Mouse (Mus musculus): ENCODE measurements around the gene Sdc4.

The Sdc4 gene

DNA sequence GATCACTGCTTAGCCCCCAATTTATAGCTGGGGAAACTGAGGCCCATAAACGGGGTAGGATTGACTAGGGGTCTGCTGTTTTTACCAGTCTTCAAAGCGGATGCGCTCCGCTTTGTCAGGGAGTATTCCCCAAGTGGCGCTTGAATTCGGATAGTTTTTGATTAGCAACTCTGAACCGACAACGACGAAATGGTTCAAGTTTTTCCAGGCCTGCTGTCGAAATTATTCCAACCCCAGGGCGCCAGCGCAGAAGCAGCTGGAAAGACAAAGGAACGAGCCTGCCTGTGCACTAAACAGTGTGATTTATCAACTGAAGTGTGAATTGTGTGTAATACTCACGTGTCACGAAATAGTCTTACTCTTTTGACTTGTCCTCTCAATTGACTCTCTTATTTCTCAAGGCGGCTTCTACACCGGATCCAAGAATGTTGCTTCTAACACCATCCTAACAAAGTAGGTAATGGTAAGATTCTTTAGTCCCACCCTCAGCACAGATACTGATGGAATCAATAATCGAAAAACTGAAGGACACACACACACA lies at the start of gene Sdc4:
TSS of gene Sdc4 (minus strand) at position 428 of the 541 bp plus-strand sequence.
- no peak for DNase-seq (ENCODE audit: low read depth, low spot score)

DNA sequence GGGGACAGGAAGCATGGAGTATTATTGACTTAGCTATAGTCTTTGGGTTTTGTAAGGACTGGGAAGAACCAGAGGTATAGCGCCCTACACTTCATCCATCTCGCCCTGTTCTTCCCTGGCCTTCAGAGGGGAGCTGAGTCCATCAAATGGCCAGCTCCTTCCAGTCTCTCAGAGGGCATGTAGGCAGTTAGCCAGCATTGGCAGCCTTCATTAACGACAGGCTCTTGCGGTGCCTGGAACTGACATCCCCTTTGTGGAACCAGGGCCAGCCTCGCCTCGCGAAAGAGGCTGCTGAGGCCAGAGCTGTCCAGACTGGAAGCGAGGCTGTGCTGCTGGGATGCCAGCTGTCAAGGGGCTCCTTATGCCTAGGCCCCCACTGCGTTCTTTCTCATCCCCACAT lies 44.1 kb upstream of the Sdc4 start:
- DNase-seq (ENCODE audit: low read depth, low spot score): no peak

DNA sequence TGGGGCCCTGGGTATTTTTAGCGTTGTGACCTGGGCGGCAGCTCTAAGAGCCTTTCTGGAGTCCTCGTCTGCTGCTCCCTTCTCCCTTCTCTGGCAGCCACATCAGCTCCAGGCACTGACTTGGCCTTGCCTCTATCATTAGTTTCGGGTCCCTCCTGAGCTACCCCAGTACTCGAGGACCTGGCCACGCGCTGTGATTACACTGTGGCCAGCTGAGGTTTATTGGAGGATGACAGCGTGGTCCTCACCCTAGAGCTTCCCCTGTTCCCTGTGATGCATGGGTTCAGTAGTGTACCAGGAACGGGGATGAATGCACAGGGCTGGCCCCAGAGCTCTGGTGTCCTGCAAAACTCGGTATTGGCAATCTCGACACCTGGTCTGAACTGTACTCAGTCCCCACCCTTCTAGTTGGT lies 43.4 kb upstream of the Sdc4 start:
- DNase-seq (ENCODE audit: low read depth, low spot score): no peak

DNA sequence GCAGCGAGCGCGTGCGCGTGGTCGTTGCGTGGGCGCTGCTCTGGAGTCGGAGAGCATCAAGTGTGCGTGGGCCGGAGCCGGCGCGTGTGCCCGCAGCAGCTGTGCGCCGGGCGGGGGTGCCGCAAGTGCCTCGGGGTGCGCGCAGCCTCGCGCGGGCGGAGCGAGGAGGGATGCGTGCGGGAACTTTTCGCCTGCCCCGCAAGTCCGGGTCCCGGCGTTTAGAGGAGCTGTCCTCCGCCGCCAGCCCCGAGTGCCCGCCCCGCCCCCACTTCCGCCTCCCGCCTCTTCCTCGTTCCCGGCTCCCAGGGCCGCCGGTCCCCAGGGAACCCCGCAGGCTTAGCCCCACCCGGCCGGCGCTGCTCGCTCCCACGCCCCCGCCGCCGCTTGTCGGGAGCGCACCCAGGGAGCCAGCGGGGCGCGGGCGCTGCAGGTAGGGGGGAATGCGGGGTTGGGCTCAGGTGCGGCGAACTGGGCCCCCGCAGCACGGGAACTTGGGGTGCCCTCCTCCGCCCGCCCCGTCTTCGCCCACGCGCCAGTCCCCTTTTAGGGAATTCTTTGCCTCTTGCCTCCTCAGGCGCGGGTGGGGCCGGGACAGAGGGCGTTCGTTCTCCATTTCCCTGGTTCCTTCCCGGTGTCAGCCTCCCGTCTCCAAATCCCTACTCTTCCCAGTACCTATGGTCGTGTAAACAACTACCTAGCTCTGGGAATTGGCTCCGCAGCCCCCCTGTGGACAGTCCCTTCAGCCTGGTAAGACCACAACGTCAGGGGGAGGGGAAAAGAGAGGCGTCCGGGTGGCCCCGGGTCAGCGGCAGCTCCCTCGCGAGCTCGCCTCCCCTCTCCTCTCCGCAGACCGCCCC lies 42.8 kb upstream of the Sdc4 start:
- DNase-seq (ENCODE audit: low read depth, low spot score): peak; percentile 75

DNA sequence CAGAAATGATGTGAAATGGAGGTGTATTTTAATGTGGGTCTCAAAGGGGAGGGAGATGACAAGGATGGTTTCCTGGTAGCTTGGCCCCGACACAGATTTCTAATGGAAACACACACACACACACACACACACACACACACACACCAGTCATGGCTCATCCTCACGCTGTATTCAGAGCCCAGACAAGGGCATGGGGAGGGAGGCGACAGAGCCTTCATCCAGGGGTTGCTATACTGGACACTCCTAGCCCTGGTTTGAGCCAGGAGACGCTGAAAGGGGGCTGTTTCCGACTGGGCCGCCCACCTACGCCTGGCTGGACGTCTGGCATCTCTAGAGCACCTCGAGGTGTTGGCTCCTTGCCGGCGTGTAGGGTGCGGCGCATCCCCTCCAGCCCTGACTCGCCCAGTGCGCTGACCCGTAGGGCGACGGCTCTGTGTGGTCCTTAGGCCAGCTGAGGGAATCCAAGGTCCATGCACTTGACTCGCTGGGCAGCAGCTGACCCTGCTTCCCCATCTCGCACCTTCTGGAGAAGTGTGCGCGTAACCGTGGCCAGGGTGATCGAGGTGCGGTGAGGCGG lies 42.1 kb upstream of the Sdc4 start, which contains the start of gene Dbndd2:
TSS of gene Dbndd2 (plus strand) at position 426 of the 577 bp plus-strand sequence.
- DNase-seq (ENCODE audit: low read depth, low spot score): peak; percentile 16

DNA sequence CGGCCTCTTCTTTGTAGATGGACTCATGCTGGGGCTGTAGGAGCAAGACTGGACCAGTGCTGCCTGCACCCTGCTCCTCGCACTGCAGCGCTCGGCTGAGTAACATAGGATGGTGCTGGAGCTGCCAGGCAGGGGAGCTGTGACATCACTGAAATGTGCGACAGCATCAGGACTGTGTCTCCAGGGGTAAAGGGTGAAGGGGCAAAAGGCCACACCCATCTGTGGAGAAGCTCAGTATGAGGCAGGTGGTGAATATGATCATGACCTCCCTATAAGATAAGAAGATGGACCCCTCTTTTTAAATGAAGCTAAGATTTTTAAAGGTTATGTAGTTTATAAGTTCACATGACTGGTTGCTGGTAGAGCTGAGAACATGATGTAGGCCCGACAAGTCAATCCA lies 29.9 kb upstream of the Sdc4 start, which contains the start of gene Trp53tg5:
TSS of gene Trp53tg5 (minus strand) at position 101 of the 400 bp plus-strand sequence.
- no peak for DNase-seq (ENCODE audit: low read depth, low spot score)

DNA sequence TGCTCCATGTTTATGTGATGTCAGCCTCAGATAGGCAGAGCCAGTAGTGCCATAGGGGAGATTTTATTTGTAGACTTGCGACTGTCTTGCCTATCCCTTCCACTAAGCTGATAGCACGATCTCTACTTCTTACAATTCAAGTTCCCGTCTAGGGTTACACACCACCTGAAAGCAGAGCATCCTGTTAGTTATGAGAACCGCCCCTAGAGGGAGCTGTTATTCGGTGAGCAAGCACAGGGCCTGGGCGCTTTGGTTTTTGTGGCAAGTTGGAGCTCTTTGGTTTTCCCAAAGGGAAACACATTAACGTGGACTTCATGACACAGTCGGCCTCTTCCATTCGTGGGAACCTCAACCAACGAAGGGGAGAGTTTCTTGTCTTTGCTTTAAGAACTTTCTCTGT lies 26.6 kb upstream of the Sdc4 start:
- peak; percentile 79 for DNase-seq (ENCODE audit: low read depth, low spot score)

DNA sequence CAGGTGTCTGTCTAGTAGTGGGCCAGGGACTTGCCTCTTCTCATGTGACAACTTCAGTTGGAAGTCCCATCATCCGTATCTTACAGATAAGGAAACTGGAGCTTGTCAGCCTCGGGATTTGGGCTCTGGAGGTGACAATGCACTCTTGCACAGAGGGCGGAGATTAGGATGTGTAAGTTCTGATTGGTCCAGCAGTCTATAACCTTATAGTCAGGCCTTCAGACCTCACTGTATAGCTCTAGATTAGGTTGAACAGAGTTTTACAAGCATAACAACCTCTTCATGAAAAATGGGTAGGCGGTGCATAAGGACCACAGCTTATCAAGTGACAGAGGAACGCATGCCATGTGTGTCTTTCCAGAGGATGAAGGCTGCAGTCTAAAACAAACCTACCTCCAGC lies 23.1 kb upstream of the Sdc4 start:
- DNase-seq (ENCODE audit: low read depth, low spot score): no peak

DNA sequence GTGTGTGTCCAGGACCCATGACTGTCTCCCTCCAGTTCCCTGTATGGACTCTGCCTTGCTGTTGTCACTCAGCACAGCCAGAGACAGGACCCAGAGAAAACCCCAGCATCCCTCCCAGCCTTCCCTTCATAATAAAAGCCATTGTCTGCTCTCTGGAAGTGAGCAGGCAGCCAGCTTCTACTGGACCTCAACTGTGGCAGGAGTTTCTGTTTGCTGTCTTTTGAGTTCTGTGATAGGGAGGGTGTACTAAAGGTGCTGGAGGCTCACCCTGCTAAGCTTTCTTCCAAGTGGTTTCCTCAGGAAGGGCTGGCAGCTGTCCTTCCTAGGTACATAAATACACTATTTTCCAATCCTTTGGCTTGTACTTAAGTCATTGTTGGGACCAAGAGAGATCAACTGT lies 21.5 kb upstream of the Sdc4 start:
- DNase-seq (ENCODE audit: low read depth, low spot score): no peak

DNA sequence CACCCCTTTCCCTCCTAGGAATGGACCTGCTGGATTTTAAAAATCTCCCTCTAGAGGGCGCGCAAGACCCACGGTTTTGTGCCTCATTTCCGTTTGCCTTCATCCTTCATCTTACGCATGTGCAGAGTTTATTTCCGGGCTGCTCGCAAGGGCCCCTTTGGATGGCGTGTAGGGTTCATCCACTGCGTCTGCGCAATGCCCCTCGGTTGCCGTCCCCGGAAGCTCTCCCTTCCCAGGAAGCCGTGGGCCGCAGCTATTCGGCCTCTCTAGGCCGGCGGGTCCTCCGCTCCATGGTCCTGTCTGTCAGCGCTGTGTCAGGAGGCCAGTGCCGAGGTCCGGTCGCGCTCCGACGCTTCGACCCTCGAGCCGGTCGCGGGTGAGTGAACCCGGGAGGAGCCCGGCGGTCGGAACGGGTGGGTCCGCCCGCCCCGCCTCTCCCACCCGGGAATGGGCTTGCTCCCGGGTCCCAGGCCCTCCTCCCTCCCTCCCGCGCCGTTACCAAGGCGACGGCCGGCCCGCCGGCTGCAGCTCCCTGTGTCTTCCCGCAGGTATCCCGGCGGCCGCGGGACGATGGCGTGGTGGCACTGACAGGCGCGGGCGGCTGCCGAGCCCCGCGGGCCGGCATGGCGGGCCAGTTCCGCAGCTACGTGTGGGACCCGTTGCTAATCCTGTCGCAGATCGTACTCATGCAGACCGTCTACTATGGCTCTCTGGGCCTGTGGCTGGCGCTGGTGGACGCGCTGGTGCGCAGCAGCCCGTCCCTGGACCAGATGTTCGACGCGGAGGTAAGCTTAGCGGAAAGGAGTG lies 17.3 kb upstream of the Sdc4 start, which contains the start of gene Gm20458:
TSS of gene Gm20458 (plus strand) at position 223 of the 807 bp plus-strand sequence.
- peak; percentile 97 for DNase-seq (ENCODE audit: low read depth, low spot score)

DNA sequence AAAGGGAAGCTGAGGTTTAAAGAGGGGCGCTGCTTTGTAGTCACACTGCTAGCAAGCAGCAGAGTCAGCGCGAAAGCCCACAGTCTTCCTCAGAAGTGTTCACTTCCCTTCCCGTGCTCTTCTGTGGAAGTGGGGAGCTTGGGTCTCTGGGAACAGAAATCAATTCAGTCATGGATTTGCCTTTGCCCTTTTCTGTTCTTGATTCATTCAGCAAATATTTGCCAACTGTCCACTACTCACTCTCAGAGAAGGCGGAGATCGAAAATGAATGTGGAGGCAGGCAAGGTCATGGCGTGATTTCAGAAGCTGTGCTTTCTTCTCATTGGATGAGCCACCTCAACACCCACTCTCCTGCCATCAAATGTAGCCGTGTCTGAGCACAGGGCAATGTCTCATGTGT lies 14.8 kb upstream of the Sdc4 start:
- no peak for DNase-seq (ENCODE audit: low read depth, low spot score)

DNA sequence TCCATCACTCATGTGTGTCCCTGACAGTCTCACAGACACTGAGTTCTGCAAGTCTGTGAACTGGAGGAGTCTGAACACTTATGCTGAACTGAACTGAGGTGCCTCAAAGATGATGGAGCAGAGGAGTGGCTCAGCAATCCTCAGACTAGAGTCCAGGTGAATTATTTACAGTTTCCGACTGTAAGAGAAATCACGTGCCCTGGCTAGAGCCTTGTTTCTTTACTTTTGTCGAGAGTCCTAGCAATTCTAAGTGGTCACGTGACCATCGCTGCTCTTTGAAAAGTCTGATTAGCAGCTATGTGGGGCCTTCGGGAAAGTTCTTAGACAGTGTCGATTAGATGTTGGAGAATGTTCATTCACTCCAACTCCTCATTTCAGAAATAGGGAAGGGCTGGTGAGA lies 14.3 kb upstream of the Sdc4 start:
- DNase-seq (ENCODE audit: low read depth, low spot score): peak; percentile 23

DNA sequence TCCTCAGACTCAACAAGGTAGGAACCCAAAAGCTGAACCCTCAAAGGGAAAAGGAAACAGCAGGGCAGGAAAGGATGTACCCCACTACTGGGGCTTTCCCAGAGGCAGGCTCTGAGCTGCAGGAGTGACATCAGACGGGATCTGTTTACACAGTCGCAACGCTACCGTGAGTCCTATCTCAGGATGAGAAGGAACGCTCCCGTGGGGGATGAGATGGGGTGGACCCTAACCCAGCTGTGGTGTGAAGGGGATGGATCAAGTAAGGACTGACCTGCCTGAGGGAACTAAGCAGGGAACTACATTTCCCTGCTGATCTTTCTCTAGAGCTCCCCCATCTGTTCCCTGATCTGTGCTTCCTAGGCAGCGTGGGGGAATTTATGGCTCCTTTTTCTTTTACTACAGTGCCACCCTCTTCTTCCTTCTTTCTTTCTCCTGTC lies 13.2 kb upstream of the Sdc4 start, which contains the start of gene Sys1:
TSS of gene Sys1 (plus strand) at position 101 of the 437 bp plus-strand sequence.
- DNase-seq (ENCODE audit: low read depth, low spot score): peak; percentile 79

DNA sequence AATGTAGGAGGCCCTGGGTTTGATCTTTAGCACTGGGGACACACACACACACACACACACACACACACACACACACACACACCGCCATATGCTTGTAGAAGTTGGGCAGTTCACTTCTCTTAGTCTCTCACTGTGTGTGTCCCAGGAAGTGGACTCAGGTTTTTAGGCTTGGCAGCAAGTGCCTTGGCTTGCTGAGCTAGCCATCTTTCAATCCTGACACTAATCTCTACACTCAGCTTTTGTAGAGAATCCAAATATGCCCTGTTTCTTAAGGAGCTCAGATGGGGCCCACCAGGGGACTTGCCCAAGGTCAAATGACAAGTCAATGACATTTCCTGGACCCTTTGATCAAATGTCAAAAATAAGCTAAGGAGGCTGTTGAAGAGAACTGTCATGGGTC lies 12.7 kb upstream of the Sdc4 start:
- DNase-seq (ENCODE audit: low read depth, low spot score): no peak

DNA sequence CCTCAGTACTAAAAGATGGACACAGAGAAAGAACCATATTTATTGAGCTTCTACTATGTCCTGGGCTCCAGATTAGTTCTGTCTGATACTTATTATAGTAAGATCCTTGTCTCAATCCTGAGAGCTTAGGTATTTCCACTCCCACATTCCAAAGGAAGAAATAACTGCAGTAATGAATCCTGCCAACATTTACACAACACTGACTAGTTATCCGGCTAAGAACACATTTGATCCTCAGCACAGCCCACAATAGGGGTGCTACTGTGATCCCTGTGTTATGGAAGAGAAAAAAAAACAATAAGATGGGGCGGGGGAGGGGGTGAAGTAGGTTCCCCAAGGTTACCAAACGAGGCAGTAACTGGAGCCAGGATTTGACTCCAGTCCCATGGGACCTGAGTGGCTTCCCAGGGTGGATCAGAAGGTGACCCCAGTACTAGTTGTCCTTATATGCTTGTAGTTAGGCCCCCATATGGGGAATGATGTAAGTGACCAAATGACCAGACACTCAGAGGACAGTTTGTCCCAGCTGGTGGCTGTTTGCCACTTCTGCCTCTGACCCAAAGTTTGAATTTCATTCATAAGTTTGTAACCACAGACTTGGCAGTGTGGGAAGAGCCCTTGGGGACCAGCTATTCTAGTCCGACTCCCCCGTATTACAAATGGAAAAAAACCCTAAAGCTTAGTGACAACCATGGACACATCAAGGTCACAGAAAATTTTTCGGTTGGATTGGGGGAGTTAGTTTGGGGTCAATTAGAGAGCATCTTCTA lies 11.9 kb upstream of the Sdc4 start:
- DNase-seq (ENCODE audit: low read depth, low spot score): no peak

DNA sequence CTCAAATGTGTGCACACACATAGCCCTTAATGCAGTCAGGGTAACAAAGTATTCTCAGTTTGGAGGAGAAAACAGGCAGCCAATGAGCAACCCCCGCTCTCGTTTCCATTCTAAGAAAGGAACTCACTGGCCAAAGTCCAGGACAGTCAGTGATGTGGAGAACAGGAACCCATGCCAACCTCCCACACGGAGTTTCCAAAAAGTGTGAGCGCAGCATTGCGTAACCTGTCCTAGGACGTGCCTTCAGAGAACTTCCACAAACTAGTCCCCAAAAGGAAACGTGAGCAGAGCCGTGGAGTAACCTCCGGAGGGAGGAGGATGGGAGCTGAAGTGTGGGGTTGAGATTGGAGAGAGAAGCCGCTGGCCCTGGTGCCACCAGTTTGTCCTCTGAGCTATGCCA lies 11.2 kb upstream of the Sdc4 start:
- no peak for DNase-seq (ENCODE audit: low read depth, low spot score)

DNA sequence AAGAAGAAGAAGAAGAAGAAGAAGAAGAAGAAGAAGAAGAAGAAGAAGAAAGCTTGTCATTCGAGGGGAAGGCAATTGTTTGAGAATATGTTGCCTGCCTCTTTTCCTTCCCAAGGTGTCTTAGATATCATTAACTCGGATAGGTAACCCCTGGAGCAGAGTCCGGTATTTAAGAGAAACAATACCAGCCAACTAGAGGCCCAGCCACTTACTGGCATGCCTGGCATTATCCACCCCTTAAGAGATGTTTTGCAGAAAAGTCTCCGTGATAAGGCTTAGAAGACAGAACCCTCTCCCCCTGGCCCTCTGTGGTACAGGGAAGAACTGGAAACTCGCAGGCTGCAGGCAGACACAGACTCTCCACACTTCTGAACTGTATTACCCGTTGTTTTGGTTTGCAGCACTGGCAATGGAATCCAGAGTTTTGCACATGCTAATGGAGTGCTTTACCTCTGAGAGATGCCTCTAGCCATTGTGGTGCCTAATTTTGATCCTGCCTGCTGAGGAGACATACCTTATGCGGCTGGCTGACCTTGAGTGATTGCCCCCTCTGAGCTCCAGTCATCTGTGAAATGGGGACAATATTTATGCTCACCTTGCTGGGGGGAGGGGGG lies 10.3 kb upstream of the Sdc4 start:
- DNase-seq (ENCODE audit: low read depth, low spot score): no peak

DNA sequence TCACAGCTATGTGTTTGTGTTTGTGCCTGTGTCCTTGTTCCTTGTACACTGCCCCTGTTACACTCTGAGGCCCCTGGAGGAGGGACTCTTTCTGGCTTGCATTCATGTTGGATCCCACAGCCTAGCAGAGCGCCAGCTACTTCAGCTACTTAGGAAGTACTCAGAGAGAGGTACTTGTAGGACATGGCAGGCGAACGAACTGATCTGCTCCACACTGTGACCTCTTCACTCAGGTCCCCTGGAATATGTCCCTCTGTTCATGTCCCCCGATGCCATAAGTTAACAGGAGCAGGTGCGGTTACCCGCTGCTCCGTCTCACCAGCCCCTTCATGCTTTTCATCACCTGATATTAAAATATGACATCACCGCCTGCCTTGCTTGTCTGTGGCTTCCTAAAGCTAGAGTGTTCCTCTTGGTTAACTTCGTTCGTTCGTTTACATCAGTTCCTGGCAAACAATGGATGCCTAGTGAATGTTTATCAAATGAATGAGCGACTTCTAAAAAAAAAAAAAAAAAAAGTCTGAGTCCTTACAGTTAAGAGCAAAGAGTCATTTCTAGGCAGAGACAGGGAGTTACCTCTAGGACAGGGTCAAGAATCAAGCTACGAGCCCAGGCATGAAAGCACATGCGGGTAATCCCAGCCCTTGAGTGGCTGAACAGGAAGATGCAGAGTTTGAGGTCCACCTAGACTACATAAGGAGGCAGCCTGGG lies 9.5 kb upstream of the Sdc4 start:
- no peak for DNase-seq (ENCODE audit: low read depth, low spot score)

DNA sequence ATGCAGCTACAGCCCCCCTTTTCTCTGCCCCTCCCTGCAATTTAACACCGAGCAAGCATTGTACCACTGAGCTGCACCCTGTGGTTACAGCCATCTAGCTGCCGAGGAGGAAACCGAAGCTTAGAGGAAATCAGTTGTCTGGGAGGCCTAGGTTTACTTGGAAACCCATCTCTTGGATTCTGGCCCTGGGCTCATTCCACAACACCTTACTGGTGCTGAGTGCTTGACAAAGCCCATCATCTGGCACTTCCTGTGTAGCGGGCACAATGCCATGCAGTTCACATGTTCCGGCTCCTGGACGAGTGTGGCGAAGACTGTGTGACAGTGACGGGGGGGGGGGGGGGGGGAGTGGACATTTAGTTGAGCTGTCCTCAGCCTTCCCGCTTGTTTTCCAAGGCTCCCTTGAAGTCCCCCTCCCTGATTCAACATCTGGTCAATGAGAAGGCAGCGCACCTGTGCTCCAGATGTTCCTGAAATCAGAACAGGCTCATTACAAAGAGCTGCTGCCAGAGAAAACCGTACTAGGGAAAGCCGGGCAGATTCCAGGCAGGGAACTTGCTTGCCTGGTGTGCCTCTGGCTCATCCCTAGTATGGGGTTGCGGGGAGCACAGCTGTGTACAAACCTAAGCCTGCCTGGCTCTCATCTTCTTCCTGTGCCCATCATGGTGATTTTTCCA lies 8.5 kb upstream of the Sdc4 start:
- DNase-seq (ENCODE audit: low read depth, low spot score): no peak
